Mouse (Mus musculus) neutrophil, adult 5-6 weeks (primary cell): ENCODE results near the gene Dpy19l1. TPM values are rescaled to one million over a fixed set of nuclear protein-coding genes. Genes with fewer than 3 reads are reported as not detected.

Experiments
- ATAC-seq: fragments of 151-379, 151-347 bp; 2 replicates; pipeline ENCODE4 v1.8.0; 2017; ENCODE audit warnings: mild to moderate bottlenecking, moderate TSS enrichment; ENCODE audit not compliant: insufficient number of reproducible peaks, poor library complexity, low FRiP score, severe bottlenecking; ENCODE audit errors: extremely low read depth
- total RNA-seq: library from RNA; stranded (forward); fragments of 200-1000 nt; gene quantifications from 2 replicates; pipeline ENCODE4 v1.2.3, GENCODE M21; 2017

The Dpy19l1 gene
- total RNA-seq, 1 experiment from 2014 or later = 12.7 TPM

DNA sequence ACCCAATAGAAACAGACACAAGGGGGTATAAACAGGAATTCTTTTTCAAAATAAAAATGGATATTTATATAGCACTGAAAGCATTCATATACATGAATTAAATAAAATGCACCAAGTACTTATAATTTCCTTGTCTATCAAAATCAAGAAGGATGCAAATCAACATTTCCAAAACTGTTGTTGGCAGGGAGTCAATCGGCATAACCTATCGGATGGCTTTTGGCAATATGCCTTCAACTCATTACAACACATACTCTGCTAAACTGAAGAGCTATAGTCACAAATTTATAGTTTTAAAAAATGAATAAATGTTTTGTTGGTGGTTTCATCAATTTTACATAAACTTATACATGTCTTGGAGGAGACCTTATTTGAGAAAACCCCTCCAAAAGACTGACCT lies 25.7 kb downstream of the Dpy19l1 start:
- ATAC-seq = no peak

DNA sequence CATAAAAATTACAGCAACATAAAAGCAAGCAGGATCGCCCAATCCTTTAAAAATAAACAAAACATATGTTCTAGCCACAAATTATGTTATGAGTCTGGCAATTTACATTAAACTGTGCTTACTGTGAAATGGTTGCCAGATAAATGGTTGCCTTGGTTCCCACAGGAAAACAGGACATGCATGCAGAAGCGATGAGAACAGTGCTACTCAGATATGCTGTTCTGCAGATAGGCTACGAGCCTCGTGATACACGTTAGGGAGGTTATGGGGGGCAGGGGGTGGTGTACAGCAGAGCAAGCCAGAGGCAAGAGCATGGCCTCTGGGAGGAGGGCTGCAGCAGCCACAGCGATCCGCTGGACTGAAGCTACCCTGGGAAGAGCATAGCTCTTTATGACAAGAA lies 29.1 kb downstream of the Dpy19l1 start:
- no peak for ATAC-seq

DNA sequence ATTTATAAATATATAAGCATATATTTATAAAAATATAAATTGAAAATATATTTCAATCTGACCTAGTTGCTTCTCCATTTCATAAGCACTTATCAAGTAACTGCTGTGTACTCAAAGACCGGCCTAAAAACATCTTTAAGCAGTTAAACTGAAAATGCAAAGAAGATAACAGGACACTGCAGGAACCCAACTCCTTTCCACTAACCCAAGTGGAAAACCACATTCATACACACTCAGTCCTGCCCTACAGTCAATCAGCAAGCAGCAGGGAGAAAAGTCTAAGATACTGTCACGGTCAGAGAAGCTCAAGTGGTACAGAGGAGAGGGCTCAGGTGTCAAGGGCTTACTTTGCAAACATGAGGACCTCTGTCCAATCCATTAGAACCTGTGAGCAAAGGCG lies 30.4 kb downstream of the Dpy19l1 start:
- no peak for ATAC-seq

DNA sequence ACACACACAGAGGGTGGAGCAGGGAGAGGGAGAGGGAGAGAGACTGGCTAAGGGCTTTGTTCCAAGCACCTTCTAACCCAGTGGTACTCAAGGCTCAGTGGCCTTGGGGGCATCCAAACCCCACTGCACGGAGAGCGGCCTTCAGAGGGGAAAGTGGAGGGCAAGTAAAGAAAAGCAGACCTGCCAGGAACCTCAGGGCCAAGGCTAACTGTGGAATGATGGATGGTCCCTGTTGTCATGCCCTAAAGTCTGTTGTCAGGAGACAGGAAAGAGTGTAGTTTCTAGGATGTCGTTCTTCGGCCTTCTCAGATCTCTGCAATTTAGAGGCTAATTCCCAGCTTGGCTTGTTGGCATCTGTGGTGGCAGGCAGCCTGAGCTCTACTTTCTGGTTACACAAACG lies 32.8 kb downstream of the Dpy19l1 start:
- ATAC-seq = no peak

DNA sequence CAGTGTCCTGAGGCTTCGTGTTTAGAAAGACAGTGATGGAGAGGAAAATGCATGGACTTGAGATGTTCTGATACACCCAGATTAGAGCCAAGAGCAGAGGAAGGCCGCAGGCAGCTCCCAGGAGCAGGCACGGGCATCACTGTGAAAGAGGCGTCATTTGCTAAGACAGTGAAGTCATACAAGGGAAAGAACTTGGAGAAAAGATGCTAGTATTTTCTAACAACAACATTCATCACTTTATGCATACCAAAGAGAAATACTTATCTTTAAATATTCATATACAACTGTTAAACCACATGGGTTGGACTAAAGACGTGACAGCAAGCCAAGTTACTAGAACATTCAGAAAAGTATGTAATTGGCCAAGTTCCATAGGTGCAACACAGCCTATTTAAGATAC lies 35.8 kb downstream of the Dpy19l1 start:
- ATAC-seq = no peak

DNA sequence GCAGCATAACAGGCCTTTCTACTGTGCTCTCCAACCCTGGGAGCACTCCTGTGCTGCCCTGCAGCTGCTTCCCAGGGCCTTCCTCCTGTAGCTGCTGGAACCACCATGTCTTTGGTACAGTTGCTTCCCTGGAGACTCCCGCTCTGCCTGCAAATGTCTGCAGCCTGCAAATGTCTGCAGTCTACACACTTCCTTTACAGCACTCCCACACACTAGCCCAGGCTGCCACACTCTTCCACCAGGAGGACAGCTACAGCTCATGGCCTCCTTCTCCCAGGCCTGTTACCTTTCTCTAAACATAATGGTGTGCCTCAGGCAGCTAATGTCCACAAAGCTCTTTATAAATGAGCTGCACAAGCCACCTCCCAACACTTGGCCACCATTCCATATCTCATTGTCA lies 36.3 kb downstream of the Dpy19l1 start:
- no peak for ATAC-seq

DNA sequence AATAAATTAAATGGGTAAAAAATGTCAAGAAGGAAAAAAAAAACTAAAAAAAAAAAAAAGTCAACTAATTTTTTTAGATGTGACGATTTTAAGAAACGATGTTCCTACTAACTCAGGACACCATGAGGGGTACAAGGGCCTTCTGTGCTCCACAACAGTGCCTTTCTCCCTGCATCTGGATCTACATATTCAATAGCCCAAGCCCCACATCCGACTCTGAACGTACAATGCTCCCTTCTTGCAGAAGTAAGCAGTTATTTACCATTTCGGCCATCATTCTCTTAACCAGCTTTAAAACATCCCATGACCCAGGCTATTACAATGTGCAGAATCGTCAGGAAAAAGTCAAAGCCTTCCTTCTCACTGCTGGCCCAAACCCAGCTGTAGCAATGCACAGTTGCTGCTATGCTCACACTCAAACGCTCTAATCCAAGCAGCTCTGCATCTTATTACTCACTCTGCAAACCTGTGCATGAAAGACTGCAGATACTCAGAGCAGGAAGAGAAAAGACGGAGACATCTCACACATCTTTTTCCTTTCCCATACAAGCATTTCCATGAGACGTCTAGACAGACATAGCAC lies 41.5 kb downstream of the Dpy19l1 start:
- ATAC-seq = no peak

DNA sequence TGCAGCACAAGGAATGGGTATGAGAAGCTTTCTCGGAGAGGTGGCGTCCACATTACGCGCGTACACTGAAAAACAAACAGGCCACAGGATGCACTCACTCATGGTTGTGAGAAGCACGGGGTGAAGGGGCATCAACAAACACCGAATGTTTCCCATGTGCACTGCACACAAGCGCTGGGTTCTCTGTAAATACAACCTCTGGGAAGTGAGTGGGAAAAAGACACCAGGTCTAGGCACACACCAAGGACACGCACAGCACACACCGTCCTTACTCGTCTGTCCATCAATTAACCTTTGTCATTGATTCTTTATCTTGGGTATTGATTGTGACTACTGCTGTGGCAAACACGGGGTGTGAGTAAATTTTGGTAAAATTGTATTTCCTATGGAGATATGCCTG lies 49.1 kb downstream of the Dpy19l1 start:
- ATAC-seq = no peak

DNA sequence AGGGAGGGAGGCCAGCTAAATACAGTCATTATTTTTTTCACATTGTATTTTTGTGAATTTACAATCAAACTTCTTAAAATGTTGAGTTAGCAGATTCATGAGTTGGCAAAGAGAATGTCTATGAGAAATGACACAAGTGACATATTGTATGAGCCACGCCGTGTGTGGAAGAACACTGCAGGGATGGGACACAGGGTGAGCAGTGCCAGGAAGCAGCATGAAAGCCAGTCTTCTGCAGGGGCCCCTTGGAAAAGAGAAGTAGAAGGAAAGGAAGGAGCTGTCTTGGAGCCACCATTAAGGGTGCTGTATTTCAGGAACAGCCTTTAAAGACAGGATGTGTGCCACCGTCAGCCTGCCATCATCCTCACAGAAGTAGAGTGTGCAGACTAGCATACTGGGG lies 52.0 kb downstream of the Dpy19l1 start:
- ATAC-seq = no peak

DNA sequence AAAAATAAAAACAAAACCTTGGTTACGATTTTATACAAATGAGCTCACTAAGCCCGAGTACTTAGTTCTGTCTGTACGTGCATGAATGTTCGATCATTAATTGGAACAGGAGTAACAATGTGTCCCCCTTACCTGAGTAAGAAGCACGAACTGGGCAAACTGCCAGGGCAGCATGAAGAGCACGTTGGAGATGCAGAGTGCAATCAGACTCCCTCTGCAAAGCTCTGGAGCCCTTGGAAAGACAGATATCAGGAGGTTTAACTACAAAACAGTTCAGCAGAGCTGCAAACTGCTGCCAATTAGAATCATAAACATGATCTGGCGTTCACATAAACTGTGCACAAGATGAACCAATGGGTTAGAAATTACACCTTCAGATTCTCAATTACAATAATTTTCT lies 52.4 kb downstream of the Dpy19l1 start:
- ATAC-seq = no peak

DNA sequence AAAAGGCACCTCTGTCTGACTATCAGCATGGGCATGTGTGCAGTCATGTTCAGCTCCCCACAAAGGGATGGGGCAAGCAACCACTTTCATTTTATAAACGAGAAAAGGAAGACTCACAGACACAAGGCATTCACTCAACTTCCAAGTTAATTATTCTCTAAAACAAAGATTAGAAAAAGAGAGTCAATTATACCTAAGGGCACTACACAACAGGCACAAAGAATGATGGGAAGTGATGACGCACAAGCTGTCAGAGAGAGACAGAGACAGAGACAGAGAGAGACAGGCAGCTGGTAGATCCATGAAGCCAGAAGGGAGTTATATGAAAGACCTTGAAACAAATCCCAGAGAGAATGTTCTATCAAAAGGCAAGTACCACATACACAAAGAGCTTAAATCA lies 68.0 kb downstream of the Dpy19l1 start:
- no peak for ATAC-seq

DNA sequence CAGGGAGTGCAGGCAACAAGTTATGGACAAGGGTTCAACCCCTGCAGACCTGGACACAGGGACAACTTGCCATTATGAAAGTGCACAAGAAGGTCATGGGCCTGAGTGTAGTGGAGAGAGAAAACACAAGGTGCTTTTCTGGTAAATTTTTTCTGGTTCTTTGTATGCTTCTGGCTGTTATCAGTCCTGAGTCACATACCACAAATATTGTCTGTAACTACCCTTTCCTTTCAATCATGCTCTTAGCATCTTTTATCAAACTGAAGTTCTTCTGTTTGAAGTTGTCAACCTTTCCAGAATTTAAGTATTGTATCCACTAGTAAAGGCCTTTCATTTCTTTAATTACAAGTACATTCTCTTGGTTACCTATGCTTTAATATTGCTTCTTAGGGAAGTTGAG lies 73.2 kb downstream of the Dpy19l1 start:
- ATAC-seq = no peak

DNA sequence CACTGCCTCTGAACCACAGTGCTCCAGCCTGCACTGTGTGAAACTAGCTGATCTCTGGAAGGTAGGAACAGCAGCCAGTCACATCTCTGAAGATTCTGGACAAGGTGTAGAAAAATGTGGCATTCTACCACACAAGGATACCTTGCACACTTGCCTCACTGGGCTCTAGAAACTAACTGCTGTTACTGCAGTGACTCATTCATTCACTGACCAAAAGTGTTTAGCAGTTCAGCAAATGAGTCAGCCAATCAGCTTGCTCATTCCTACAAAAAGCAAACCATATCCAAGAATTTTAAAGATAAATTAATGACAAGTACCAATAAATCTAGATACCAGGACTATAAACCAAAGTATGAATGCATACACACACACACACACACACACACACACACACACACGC lies 77.3 kb downstream of the Dpy19l1 start:
- ATAC-seq = no peak

DNA sequence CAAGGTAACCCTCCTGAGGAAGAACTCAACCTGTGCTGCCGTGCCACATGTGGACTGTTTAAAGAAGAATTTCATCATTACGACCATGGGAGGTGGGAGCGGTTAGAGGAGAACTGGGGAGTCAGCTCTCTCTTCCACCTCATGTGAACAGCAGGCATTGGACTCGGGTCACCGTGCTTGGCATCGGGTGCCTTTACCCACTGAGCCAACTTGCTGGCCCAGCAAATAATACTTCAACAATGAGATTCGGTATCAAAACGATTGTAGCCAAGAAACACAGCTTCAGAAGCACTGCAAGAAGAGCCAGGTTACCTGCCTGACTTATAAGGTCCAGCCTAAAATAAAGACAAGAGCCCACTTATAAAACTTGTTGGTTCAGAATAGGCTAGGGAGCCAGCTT lies 79.7 kb downstream of the Dpy19l1 start:
- no peak for ATAC-seq

DNA sequence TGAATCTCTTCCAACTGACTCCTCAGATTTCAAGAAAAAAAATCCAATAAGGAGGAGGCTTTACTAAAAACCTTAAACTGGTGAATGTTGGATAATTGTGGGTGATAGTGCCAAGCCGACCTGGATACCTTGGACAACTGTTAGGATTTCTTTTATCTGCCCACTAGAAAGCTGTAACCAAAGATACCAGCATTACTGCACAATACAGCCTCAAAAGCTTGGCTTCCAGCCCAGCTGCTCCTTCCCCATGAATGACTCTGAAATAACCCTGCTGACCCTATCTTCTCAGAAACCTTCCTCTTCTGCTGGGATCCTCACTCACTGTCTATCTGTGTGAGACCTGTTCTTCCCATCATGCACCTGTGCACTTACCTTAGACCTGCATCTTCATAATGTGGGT lies 81.1 kb downstream of the Dpy19l1 start:
- no peak for ATAC-seq

DNA sequence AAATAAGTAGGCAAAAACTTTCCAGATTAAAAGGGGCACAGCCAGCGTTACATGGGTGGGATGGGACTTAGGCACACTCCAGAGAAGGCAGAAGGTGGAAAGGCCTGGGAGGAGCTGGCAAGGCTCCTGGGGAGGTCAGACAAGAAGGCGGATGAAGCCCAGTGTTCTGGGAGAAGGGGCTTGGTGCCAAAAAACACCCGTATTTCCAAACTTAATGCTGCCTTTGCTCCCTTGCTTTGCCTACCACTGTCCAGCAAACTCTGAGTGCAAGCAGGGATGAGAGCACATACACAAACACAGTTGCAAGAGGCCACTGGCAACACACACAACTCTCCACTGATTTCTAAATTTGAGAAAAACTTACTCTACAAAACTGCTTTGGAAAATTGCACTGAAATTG lies 81.7 kb downstream of the Dpy19l1 start:
- ATAC-seq = no peak

DNA sequence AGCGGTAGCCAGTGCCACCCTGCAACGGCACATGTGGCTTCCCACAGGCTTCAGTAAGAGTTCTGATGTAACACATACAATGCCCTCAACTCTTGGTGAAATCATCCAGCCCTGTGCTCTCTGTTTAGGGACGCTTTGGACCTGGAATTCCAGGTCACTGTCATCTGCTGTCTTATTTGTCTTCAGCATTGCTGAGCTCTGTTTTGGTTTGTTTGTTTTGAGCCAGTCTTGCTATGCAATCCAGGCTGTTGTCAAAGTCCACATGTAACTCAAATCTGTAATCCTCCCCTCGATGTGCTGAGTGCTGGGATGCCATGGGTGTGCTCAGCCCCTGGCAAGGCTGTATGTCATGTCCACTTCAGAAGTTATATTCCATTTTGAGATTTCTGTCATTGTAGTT lies 82.8 kb downstream of the Dpy19l1 start:
- no peak for ATAC-seq

DNA sequence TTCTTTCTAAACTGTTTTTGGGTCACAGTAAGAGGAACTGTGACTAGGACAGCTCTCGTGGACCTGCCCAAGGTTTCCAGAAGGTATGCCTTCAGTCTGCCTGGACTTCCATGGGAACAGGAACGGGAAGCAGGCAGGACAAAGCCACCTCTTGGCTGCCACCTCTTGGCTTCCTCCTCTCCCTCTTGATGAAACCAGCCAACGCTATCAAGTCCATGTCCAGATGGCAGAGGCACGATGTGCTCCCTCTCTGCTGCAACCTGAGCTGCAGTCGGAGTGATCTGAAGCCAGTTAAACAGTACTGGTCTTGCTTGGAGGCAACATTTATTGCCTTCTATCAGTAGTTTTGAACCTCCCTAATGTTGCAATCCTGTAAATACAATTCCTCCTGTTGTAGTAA lies 84.7 kb downstream of the Dpy19l1 start:
- ATAC-seq = no peak

DNA sequence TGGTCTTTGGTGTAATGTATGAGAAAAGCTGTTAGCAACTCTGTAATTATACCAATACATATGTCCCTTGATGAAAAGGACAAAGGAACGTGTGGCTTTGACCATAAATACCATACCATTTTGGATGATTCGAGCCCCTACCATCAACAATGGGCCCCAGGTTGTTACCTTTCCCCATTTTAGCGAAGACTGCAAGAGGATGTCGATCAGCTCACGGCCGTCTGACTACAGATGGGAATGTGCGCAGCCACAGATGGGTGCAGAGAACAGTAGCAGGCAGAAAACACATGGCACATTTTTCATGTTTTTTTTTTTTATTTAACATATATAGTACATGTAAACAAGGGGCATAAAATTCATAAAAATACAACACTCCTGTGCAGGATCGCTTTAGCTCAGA lies 91.5 kb downstream of the Dpy19l1 start:
- no peak for ATAC-seq

DNA sequence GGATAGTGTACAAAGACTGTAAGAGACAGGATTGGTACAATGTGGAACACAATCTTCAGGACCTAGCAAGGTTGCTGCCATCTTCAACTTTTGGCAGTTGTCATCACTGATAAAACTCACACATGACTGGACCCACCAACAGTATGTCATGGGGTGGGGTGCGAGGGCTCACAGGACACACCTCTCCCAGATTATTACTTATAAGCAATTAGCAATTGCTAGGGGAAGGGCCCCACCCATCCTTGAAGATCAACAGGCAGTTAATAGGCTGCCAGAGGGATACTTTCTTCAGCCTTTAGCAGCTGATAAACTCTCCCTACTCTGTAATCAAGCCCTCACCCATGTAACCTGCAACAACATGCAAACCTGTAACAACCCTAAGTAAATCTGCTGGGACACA lies 92.5 kb downstream of the Dpy19l1 start:
- ATAC-seq = no peak

DNA sequence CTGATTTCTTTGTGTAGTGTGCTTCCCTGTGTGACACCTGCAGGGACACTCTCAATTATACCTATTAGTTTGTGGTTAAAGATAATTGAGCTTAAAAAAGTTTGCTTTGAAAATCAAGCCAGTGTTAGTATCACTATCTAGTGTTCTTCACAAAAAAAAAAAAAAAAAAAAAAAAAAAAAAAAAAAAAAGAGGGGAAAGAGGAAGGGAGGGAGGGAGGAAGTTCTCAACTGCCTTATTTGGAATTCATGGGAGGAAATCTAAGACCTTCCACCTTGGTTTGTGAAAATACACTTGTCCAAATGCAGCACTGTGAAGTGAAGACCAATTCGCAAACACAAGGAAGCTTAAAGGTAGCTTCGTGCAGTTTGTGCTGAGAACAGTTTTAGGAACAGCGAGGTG lies 94.9 kb downstream of the Dpy19l1 start:
- ATAC-seq = no peak

DNA sequence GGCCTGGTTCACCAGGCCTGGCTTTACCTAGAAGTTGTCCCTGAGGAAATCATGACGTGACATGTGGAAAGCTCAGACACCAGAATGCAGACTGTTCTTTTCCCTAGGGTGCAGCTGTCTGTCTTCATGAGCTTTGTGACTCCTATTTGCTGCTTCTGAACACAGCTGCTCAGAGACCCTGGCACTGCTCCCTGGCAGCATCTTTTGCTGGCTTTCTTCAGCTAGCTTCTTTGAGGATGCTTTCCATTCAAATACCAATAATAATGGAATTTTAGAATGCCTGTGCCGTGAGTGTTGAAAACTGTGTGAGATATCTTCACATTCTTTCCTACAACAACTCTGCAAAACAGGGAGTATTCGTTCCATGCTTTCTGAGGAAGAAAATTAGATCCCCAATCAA lies 108.8 kb downstream of the Dpy19l1 start:
- no peak for ATAC-seq
